Mouse (Mus musculus) liver, adult 2 months (tissue): ENCODE data around the gene Tll1.

Experiments used
- CTCF ChIP-seq: fragments of 200-500 bp; IDR thresholded peaks from 2 replicates; pipeline ENCODE4 v1.5.1; 2011; ENCODE audit warnings: low read depth, low read length, control low read depth
- POLR2A ChIP-seq: fragments of 200-500 bp; IDR thresholded peaks from 2 replicates; pipeline ENCODE4 v1.6.1; 2011; ENCODE audit warnings: low read length, control low read depth; ENCODE audit not compliant: insufficient read depth; ENCODE audit errors: extremely low read depth

DNA sequence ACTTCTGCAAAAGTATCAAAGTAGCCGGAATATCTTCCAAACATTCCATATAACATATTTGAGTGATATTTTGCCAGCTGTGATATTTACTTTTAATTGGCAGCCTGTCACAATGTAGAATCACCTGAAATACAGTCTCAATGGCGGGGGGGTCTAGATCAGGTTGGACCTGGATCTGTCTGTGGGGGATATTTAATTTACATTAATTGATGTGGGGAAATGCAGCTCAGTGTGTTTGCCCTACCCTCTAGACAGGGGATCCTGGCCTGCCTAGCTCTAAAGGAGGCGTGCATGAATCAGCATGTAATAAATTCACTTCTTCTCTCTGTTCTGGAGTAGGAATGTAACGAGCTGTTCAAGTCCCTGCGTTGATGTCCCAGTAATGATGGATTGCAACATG is 181.7 kb downstream of the Tll1 start:
- TF ChIP-seq POLR2A (no peak), CTCF (no peak)
